Mouse (Mus musculus) kidney, adult 2 months (tissue): ENCODE results near the gene Slc23a2. TPM values are rescaled to one million over a fixed set of nuclear protein-coding genes. Genes with fewer than 3 reads are reported as not detected.

ENCODE experiments used
- DNase-seq: peaks from one replicate; pipeline ENCODE4 v3.0.0; 2021
- H3K27ac ChIP-seq: fragments of 200-500 bp; 2 replicates; pipeline ENCODE4 v1.5.1; 2012; ENCODE audit warnings: low read depth, low read length, control low read depth, inconsistent platforms; ENCODE audit not compliant: insufficient read depth
- H3K27me3 ChIP-seq: fragments of 200-500 bp; replicated peaks from 2 replicates; pipeline ENCODE4 v1.6.1; 2012; ENCODE audit warnings: mild to moderate bottlenecking, moderate library complexity, low read length, inconsistent platforms; ENCODE audit not compliant: control insufficient read depth, insufficient read depth
- H3K36me3 ChIP-seq: fragments of 200-500 bp; 2 replicates; pipeline ENCODE4 v1.6.1; 2012; ENCODE audit warnings: mild to moderate bottlenecking, moderate library complexity, low read length, inconsistent platforms; ENCODE audit not compliant: control insufficient read depth, insufficient read depth
- H3K4me1 ChIP-seq: fragments of 200-500 bp; 2 replicates; pipeline ENCODE4 v1.6.1; 2011; ENCODE audit warnings: low read length; ENCODE audit not compliant: control insufficient read depth, insufficient read depth
- H3K4me3 ChIP-seq: fragments of 200-500 bp; 2 replicates; pipeline ENCODE4 v1.5.1; 2011; ENCODE audit warnings: mild to moderate bottlenecking, low read depth, low read length, control low read depth; ENCODE audit not compliant: insufficient read depth
- CTCF ChIP-seq: fragments of 200-500 bp; conservative IDR thresholded peaks from 2 replicates; pipeline ENCODE4 v1.5.1; 2011; ENCODE audit warnings: low read depth, mild to moderate bottlenecking, control low read depth, low read length, moderate library complexity, mixed read lengths; ENCODE audit not compliant: insufficient read depth, insufficient read length
- POLR2A ChIP-seq: fragments of 200-500 bp; IDR thresholded peaks from one replicate; pipeline ENCODE4 v1.6.1; 2011; ENCODE audit warnings: low read depth, low read length, control low read depth
- WGBS: fragments of 180-500 bp; shearing (Covaris S2); methylation state at CpG from one replicate; pipeline ENCODE4 v1.1.7; 2018; 5-methylcytosine and 5-hydroxymethylcytosine counted together
- polyA plus RNA-seq: library from polyadenylated mRNA; depleted of rRNA; stranded (reverse); fragments of >200 nt; gene quantifications from 2 replicates; pipeline ENCODE4 v1.2.3, GENCODE M21; 2012

Gene Slc23a2
- polyA plus RNA-seq, 1 experiment = 15.3 TPM

GRCm38 (mm10) chr2:132039894-132040293 lies 105.0 kb downstream of the Slc23a2 start:
- no peak overlapping the region for H3K4me3 ChIP-seq
- no peak for DNase-seq
- no peaks in the 10 kb centered on the region for H3K36me3 ChIP-seq
- peaks cover 9% of the 10 kb centered on the region; the same call in 1 of the 2 replicates for H3K4me1 ChIP-seq
- TF ChIP-seq CTCF = no peak
- no peak for TF ChIP-seq POLR2A
- whole genome bisulfite sequencing = 65% methylated on average over 7 of the region's 7 CpGs
- H3K27me3 ChIP-seq = no peaks in the 10 kb centered on the region
- H3K27ac ChIP-seq = no peak overlapping the region

- Histone ChIP-seq H3K4me3 (no peak overlapping the region), H3K4me1 (0 out of 2 replicates have a peak, but pooled peaks cover under 1% of the 10 kb centered on the region), H3K36me3 (no peaks in the 10 kb centered on the region), H3K27ac (no peak overlapping the region), H3K27me3 (no peaks in the 10 kb centered on the region)
- 87% methylated on average over 5 of the region's 5 CpGs for WGBS
- TF ChIP-seq POLR2A (no peak), CTCF (no peak)
- DNase-seq = no peak
Observed at GRCm38 (mm10) chr2:132036326-132036725, 108.6 kb downstream of the Slc23a2 start.

GRCm38 (mm10) chr2:132035470-132035835 lies 109.5 kb downstream of the Slc23a2 start:
- H3K4me1 ChIP-seq = peaks cover 8% of the 10 kb centered on the region
- no peak for TF ChIP-seq POLR2A
- no peak for TF ChIP-seq CTCF

GRCm38 (mm10) chr2:132034590-132035469 lies 110.1 kb downstream of the Slc23a2 start:
- H3K27ac ChIP-seq = no peak overlapping the region
- DNase-seq = no peak

More at GRCm38 (mm10) chr2:132035470-132035835, 109.5 kb downstream of the Slc23a2 start:
- no peak overlapping the region for H3K4me3 ChIP-seq
- DNase-seq = no peak
- WGBS = 72% methylated on average over 11 of the region's 11 CpGs
- no peak overlapping the region for H3K27ac ChIP-seq
- no peaks in the 10 kb centered on the region for H3K36me3 ChIP-seq
- no peaks in the 10 kb centered on the region for H3K27me3 ChIP-seq

GRCm38 (mm10) chr2:132031364-132032095 lies 113.4 kb downstream of the Slc23a2 start:
- no peak for DNase-seq
- WGBS = 83% methylated on average over 11 of the region's 11 CpGs
- Histone ChIP-seq H3K4me3 (no peak overlapping the region), H3K4me1 (peaks cover 16% of the 10 kb centered on the region), H3K27me3 (no peaks in the 10 kb centered on the region), H3K27ac (no peak overlapping the region), H3K36me3 (no peaks in the 10 kb centered on the region)
- TF ChIP-seq CTCF (no peak), POLR2A (no peak)

More at GRCm38 (mm10) chr2:132034590-132035469, 110.1 kb downstream of the Slc23a2 start:
- Histone ChIP-seq H3K36me3 (no peaks in the 10 kb centered on the region), H3K4me3 (no peak overlapping the region), H3K27me3 (no peaks in the 10 kb centered on the region), H3K4me1 (peaks cover 13% of the 10 kb centered on the region)
- WGBS = 90% methylated on average over 4 of the region's 4 CpGs
- TF ChIP-seq CTCF (no peak), POLR2A (no peak)

GRCm38 (mm10) chr2:132030418-132031363 lies 114.2 kb downstream of the Slc23a2 start:
- Histone ChIP-seq H3K4me3 (peak overlapping the region; percentile 61), H3K27me3 (no peaks in the 10 kb centered on the region), H3K4me1 (peaks cover 16% of the 10 kb centered on the region), H3K27ac (no peak overlapping the region), H3K36me3 (no peaks in the 10 kb centered on the region)
- TF ChIP-seq CTCF (no peak), POLR2A (no peak)
- WGBS = 33% methylated on average over 23 of the region's 23 CpGs
- DNase-seq = peak; percentile 43
